Mouse (Mus musculus) heart, embryonic 10.5 days (tissue): ENCODE measurements at regions not wholly inside any gene's neighbourhood (a gene's known extent, or its start where the extent isn't known, plus 50 kb on each side); places are given as distances from the start of the nearest gene placed in this dataset.

Experiments used
- DNase-seq: peaks from one replicate; pipeline ENCODE4 v3.0.0-alpha.2; 2017; ENCODE audit warnings: low spot score
- H3K27ac ChIP-seq: fragments of 300-500 bp; sonication (generic); 2 replicates; pipeline ENCODE4 v1.5.1; 2016; ENCODE audit warnings: mild to moderate bottlenecking
- H3K27me3 ChIP-seq: fragments of 300-500 bp; sonication (generic); 2 replicates; pipeline ENCODE4 v1.6.1; 2016; ENCODE audit warnings: mild to moderate bottlenecking; ENCODE audit not compliant: poor library complexity, insufficient read depth, severe bottlenecking
- H3K36me3 ChIP-seq: fragments of 300-500 bp; sonication (generic); 2 replicates; pipeline ENCODE4 v1.6.1; 2016; ENCODE audit warnings: mild to moderate bottlenecking, moderate library complexity
- H3K4me1 ChIP-seq: fragments of 300-500 bp; sonication (generic); 2 replicates; pipeline ENCODE4 v1.6.1; 2016; ENCODE audit warnings: mild to moderate bottlenecking
- H3K4me3 ChIP-seq: fragments of 300-500 bp; sonication (generic); 2 replicates; pipeline ENCODE4 v1.5.1; 2016; ENCODE audit warnings: mild to moderate bottlenecking, moderate library complexity
- H3K9me3 ChIP-seq: fragments of 300-500 bp; sonication (generic); 2 replicates; pipeline ENCODE4 v1.6.1; 2016; ENCODE audit warnings: mild to moderate bottlenecking, moderate library complexity
- WGBS: fragments of 180-500 bp; shearing (Covaris S2); methylation state at CpG from one replicate; pipeline ENCODE4 v1.1.7; 2016; 5-methylcytosine and 5-hydroxymethylcytosine counted together

- H3K4me3 ChIP-seq, result no peak overlapping the region
- H3K9me3 ChIP-seq, result no peaks in the 10 kb centered on the region
- no peaks in the 10 kb centered on the region for H3K27me3 ChIP-seq
- peaks cover 4% of the 10 kb centered on the region; the same call in 1 of the 2 replicates for H3K4me1 ChIP-seq
- no peaks in the 10 kb centered on the region for H3K36me3 ChIP-seq
- no peak for DNase-seq
- WGBS, result 74% methylated on average over 3 of the region's 3 CpGs
- no peak overlapping the region for H3K27ac ChIP-seq
Measured at GRCm38 (mm10) chr12:73491370-73491769, 54.8 kb downstream of the Tmem30b start.

GRCm38 (mm10) chr12:73482858-73483257 is 63.3 kb downstream of the Tmem30b start:
- DNase-seq, result no peak
- 80% methylated on average over 2 of the region's 2 CpGs for WGBS

GRCm38 (mm10) chr12:73482275-73482674 is 63.9 kb downstream of the Tmem30b start:
- no peaks in the 10 kb centered on the region for H3K9me3 ChIP-seq
- 0 out of 2 replicates have a peak, but pooled peaks cover 3% of the 10 kb centered on the region for H3K27me3 ChIP-seq
- H3K4me1 ChIP-seq, result no peaks in the 10 kb centered on the region
- H3K4me3 ChIP-seq, result no peak overlapping the region
- H3K27ac ChIP-seq, result no peak overlapping the region
- H3K36me3 ChIP-seq, result no peaks in the 10 kb centered on the region
- DNase-seq, result no peak
- 83% methylated on average over 6 of the region's 6 CpGs for WGBS

More at GRCm38 (mm10) chr12:73482858-73483257, 63.3 kb downstream of the Tmem30b start:
- H3K9me3 ChIP-seq, result no peaks in the 10 kb centered on the region
- peaks cover 1% of the 10 kb centered on the region; the same call in 1 of the 2 replicates for H3K4me1 ChIP-seq
- H3K4me3 ChIP-seq, result no peak overlapping the region
- H3K27me3 ChIP-seq, result no peaks in the 10 kb centered on the region
- no peaks in the 10 kb centered on the region for H3K36me3 ChIP-seq
- H3K27ac ChIP-seq, result no peak overlapping the region

DNA sequence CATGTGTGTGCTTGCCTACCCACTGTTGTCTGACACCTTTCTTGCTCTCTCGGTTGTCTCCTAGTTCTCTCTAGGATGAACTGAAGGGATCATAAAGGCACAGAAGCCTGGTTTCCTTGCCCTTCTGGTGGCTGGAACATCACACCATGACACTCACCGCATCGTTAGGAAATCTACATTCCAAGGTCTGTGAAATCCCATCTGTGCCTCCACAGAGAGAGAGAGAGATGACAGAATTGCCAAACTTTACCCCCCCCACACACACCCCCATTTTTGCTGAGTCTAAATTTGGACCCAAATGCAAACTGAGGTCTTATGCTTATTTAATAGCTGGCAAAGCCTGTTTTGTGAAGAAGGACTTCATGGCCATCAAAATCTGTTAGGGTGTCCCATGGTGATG is 64.5 kb downstream of the Tmem30b start:
- Histone ChIP-seq H3K36me3 (no peaks in the 10 kb centered on the region), H3K9me3 (no peaks in the 10 kb centered on the region), H3K4me1 (peaks cover 3% of the 10 kb centered on the region), H3K4me3 (no peak overlapping the region), H3K27ac (no peak overlapping the region), H3K27me3 (0 out of 2 replicates have a peak, but pooled peaks cover 3% of the 10 kb centered on the region)
- 85% methylated on average over 3 of the region's 3 CpGs for WGBS
- DNase-seq, result no peak

- no peaks in the 10 kb centered on the region for H3K36me3 ChIP-seq
- H3K4me3 ChIP-seq, result no peak overlapping the region
- WGBS, result 90% methylated on average over 6 of the region's 6 CpGs
- H3K9me3 ChIP-seq, result no peaks in the 10 kb centered on the region
- no peak overlapping the region for H3K27ac ChIP-seq
- 0 out of 2 replicates have a peak, but pooled peaks cover 3% of the 10 kb centered on the region for H3K27me3 ChIP-seq
- DNase-seq, result no peak
- peaks cover 8% of the 10 kb centered on the region for H3K4me1 ChIP-seq
Measured at GRCm38 (mm10) chr12:73481165-73481564, 65.0 kb downstream of the Tmem30b start.

DNA sequence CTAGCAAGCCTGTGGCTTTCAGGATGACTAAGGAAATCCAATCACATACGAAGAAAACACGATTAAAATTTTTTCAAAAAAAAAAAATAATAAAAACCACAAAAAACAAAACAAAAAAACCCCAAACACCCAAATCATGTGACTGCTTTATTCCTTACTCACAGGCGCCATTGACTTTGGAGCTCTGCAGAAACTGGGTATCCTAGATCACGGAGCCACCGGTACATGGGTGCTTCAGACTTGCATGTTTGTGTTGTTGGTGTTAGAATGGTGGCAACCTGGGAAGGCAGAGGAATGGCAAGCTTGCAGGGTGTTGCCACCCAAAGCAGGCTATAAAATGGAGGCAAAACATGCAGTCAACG is 65.6 kb downstream of the Tmem30b start:
- Histone ChIP-seq H3K4me1 (peaks cover 9% of the 10 kb centered on the region), H3K36me3 (no peaks in the 10 kb centered on the region), H3K4me3 (no peak overlapping the region), H3K27ac (no peak overlapping the region), H3K27me3 (0 out of 2 replicates have a peak, but pooled peaks cover 3% of the 10 kb centered on the region), H3K9me3 (no peaks in the 10 kb centered on the region)
- 89% methylated on average over 6 of the region's 6 CpGs for WGBS
- no peak for DNase-seq

DNA sequence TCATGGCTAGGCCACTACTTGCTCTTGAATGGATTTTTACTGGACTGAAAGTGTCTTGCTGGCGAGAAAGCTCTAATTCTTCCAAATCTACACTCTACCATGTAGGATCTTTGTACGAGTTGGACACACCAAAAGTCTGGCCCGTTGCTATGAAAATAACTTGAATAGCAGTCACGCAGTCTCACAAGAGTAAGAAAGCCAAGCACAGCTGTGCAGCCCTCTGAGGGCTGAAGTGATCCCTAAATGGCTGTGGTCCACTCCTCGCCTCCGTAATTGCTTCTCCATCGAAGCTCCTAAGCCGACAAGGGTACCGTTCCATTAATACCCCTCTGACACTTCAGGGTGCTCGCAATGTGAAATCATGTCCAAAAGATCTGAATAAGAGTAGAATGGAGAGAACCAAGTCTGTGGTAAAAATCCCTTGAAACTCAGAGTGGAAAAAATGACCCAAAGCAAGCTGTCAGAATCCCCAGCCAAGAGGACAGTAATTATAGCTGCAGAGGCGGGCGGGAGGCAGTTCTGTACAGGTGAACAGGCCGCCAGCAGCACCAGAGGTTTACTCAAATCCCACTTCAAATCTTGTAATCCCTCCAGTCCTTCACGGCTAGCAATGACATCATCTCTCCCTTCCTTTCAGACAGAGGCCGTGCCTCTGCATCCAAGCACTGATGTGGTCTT is 66.1 kb downstream of the Tmem30b start:
- Histone ChIP-seq H3K4me3 (no peak overlapping the region), H3K27ac (no peak overlapping the region), H3K4me1 (peaks cover 10% of the 10 kb centered on the region), H3K27me3 (0 out of 2 replicates have a peak, but pooled peaks cover 3% of the 10 kb centered on the region), H3K36me3 (no peaks in the 10 kb centered on the region), H3K9me3 (no peaks in the 10 kb centered on the region)
- no peak for DNase-seq
- 85% methylated on average over 15 of the region's 15 CpGs for WGBS

DNA sequence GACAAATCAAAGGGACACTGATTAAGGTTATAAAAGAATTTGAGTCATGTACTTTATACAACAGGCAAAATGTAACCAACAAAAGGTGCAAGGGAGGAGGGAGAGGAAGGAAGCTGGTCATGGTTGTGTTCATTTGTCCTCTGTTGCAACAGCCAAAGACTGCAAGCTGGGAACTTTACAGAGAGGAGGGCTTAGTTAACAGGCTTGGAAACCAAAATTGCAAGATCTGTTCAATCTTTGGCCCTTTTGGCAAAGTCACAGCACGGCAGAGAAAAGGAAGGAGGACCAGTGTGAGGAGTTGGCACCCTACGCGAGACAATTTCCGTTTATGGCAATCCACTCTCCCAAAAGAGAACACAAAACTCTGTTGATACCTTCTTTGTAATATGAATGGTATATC is 67.6 kb downstream of the Tmem30b start:
- Histone ChIP-seq H3K27ac (no peak overlapping the region), H3K36me3 (no peaks in the 10 kb centered on the region), H3K4me3 (no peak overlapping the region), H3K9me3 (no peaks in the 10 kb centered on the region), H3K27me3 (0 out of 2 replicates have a peak, but pooled peaks cover 3% of the 10 kb centered on the region), H3K4me1 (peaks cover 13% of the 10 kb centered on the region)
- WGBS, result 87% methylated on average over 4 of the region's 4 CpGs
- DNase-seq, result no peak

- Histone ChIP-seq H3K4me3 (peak overlapping the region; percentile 32), H3K4me1 (peaks cover 13% of the 10 kb centered on the region), H3K27ac (peak overlapping the region; percentile 36; the same call in 1 of the 2 replicates), H3K27me3 (0 out of 2 replicates have a peak, but pooled peaks cover 3% of the 10 kb centered on the region), H3K36me3 (no peaks in the 10 kb centered on the region), H3K9me3 (no peaks in the 10 kb centered on the region)
- WGBS, result under 1% methylated on average over 7 of the region's 7 CpGs
- no peak for DNase-seq
Measured at GRCm38 (mm10) chr12:73476421-73476858, 69.8 kb downstream of the Tmem30b start.

GRCm38 (mm10) chr12:73475774-73476173 is 70.4 kb downstream of the Tmem30b start:
- Histone ChIP-seq H3K4me3 (no peak overlapping the region), H3K9me3 (no peaks in the 10 kb centered on the region), H3K27ac (no peak overlapping the region), H3K4me1 (peaks cover 13% of the 10 kb centered on the region), H3K36me3 (no peaks in the 10 kb centered on the region), H3K27me3 (0 out of 2 replicates have a peak, but pooled peaks cover 3% of the 10 kb centered on the region)
- no peak for DNase-seq
- WGBS, result 67% methylated on average over 3 of the region's 3 CpGs

- no peaks in the 10 kb centered on the region for H3K36me3 ChIP-seq
- 25% methylated on average over 5 of the region's 5 CpGs for WGBS
- 0 out of 2 replicates have a peak, but pooled peaks cover 3% of the 10 kb centered on the region for H3K27me3 ChIP-seq
Measured at GRCm38 (mm10) chr12:73475020-73475419, 71.2 kb downstream of the Tmem30b start.

DNA sequence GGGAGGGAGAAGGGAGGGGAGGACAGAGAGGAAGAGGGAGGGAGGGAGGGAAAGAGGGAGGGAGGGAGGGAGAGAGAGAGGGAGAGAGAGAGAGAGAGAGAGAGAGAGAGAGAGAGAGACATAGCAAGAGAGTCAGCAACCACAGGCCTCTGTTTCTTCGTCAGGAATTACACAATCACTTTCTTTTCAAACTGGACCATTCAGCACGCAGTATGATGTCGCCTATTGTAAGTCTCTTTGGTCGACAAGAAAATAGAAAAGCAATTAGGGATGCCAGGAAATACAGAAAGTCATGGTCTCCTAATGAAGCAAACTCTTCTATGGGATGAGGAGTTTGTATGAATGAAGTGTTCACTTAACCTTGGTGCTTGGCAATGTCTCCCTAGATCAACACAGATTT is 73.1 kb downstream of the Tmem30b start:
- no peak overlapping the region for H3K4me3 ChIP-seq
- no peak for DNase-seq
- 68% methylated on average over 4 of the region's 4 CpGs for WGBS
- no peak overlapping the region for H3K27ac ChIP-seq
- no peaks in the 10 kb centered on the region for H3K9me3 ChIP-seq
- H3K27me3 ChIP-seq, result 0 out of 2 replicates have a peak, but pooled peaks cover 3% of the 10 kb centered on the region
- H3K4me1 ChIP-seq, result peaks cover 13% of the 10 kb centered on the region
- H3K36me3 ChIP-seq, result no peaks in the 10 kb centered on the region

More at GRCm38 (mm10) chr12:73475020-73475419, 71.2 kb downstream of the Tmem30b start:
- no peak for DNase-seq
- Histone ChIP-seq H3K27ac (no peak overlapping the region), H3K4me3 (no peak overlapping the region), H3K9me3 (no peaks in the 10 kb centered on the region), H3K4me1 (peaks cover 13% of the 10 kb centered on the region)

DNA sequence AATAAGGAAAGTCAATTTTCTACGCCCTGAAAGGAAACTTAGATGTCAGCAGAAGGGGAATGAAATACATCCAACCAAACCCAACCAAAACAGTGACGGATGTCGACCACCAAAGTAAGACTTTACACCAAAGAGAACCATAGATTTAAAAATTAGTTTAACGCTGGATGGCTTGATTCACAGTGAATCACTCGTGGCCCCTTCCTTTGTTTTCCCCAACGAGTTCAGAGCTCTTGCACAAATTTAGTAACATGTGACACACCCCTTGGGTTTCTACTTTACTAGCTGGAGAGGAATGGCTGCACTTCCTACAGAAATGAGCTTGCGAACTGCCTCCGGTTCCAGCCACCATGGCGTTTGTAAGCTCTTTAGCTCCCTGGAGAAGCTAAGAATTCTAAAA is 74.2 kb downstream of the Tmem30b start:
- H3K36me3 ChIP-seq, result no peaks in the 10 kb centered on the region
- H3K27me3 ChIP-seq, result no peaks in the 10 kb centered on the region
- H3K27ac ChIP-seq, result no peak overlapping the region
- no peak overlapping the region for H3K4me3 ChIP-seq
- H3K4me1 ChIP-seq, result peaks cover 13% of the 10 kb centered on the region
- DNase-seq, result no peak
- WGBS, result 74% methylated on average over 9 of the region's 9 CpGs
- no peaks in the 10 kb centered on the region for H3K9me3 ChIP-seq
